Mouse (Mus musculus): ENCODE data around the gene Smim17. TPM values are rescaled to one million over a fixed set of nuclear protein-coding genes. Genes with fewer than 3 reads are reported as not detected.

Gene Smim17
- total and polyA plus RNA-seq, 3 experiments: not detected

GRCm38 (mm10) chr7:6415442-6415787 is 16.9 kb downstream of the Smim17 start:
- in situ Hi-C loops (cut with MboI; ENCODE audit: low pct_ligation_motif_present, low pct_unique_long_range_greater_than_20kb, low sequenced_read_pairs): no loop called here
- Histone ChIP-seq H3K4me3 (replicated peaks in 1 of 3; ENCODE audit: low read depth in 2 of 3, low read length in 2 of 3, poor library complexity in 1 of 3) (no peak overlapping the region), H3K9ac (ENCODE audit: insufficient read depth, low read depth) (no peak overlapping the region), H3K4me2 (ENCODE audit: insufficient read depth, low read depth, poor library complexity, severe bottlenecking) (no peak overlapping the region), H3K79me2 (replicated peaks; ENCODE audit: control insufficient read depth, extremely low read depth, insufficient read depth, poor library complexity, severe bottlenecking) (no peaks in the 10 kb centered on the region), H3K9me3 (replicated peaks; ENCODE audit: low read length) (peaks cover 11% of the 10 kb centered on the region), H3K4me1 (ENCODE audit: control insufficient read depth in 1 of 2, insufficient read depth in 2 of 2) (no peaks in the 10 kb centered on the region), H3K36me3 (replicated peaks in 1 of 2; ENCODE audit: control insufficient read depth in 1 of 2, insufficient read depth in 1 of 2, low read length in 1 of 2) (no peaks in the 10 kb centered on the region), H3K27me3 (replicated peaks) (no peaks in the 10 kb centered on the region), H3K27ac (ENCODE audit: insufficient read depth, low read depth) (no peak overlapping the region)
- TF ChIP-seq CTCF (conservative IDR thresholded peaks at IDR 0.05 in 1 of 2, IDR thresholded peaks at IDR 0.05 in 1 of 2; ENCODE audit: low read depth in 2 of 2, low read length in 2 of 2) (no peak), ETS1 (conservative IDR thresholded peaks at IDR 0.05; ENCODE audit: low read depth, low read length) (no peak), SIN3A (IDR thresholded peaks at IDR 0.05; ENCODE audit: low read length) (no peak), MAX (IDR thresholded peaks at IDR 0.05; ENCODE audit: low read length) (no peak), BHLHE40 (IDR thresholded peaks at IDR 0.05; ENCODE audit: low read depth, low read length) (no peak), TCF12 (IDR thresholded peaks at IDR 0.05; ENCODE audit: low read depth, low read length) (no peak), JUN (IDR thresholded peaks at IDR 0.05; ENCODE audit: insufficient read depth, low read depth, low read length) (no peak), TBP (conservative IDR thresholded peaks at IDR 0.05; ENCODE audit: low read depth, low read length) (no peak), ZNF384 (IDR thresholded peaks at IDR 0.05; ENCODE audit: low read depth, low read length) (no peak), MYC (IDR thresholded peaks at IDR 0.05; ENCODE audit: low read depth, low read length) (no peak), MAZ (IDR thresholded peaks at IDR 0.05; ENCODE audit: low read depth, low read length) (no peak), ZMIZ1 (IDR thresholded peaks at IDR 0.05; ENCODE audit: low read depth, low read length) (no peak), POLR2A (IDR thresholded peaks at IDR 0.05; ENCODE audit: low read depth, low read length) (no peak), RCOR1 (conservative IDR thresholded peaks at IDR 0.05; ENCODE audit: low read depth, low read length) (no peak), MXI1 (IDR thresholded peaks at IDR 0.05; ENCODE audit: low read depth, low read length) (no peak), PAX5 (IDR thresholded peaks at IDR 0.05; ENCODE audit: low read length) (no peak)
- dilution Hi-C loops (cut with MboI; ENCODE audit: extremely low pct_ligation_motif_present, extremely low pct_unique_long_range_greater_than_20kb, low sequenced_read_pairs): no loop called here
- no peak for DNase-seq (ENCODE audit: extremely low read depth)

- dilution Hi-C loops (cut with MboI; ENCODE audit: extremely low pct_ligation_motif_present, extremely low pct_unique_long_range_greater_than_20kb, low sequenced_read_pairs): no loop called here
- in situ Hi-C loops (cut with MboI; ENCODE audit: low pct_ligation_motif_present, low pct_unique_long_range_greater_than_20kb, low sequenced_read_pairs): no loop called here
- Histone ChIP-seq H3K4me2 (ENCODE audit: insufficient read depth, low read depth, poor library complexity, severe bottlenecking) (no peak overlapping the region), H3K9me3 (replicated peaks; ENCODE audit: low read length) (peaks cover 25% of the 10 kb centered on the region), H3K27ac (ENCODE audit: insufficient read depth, low read depth) (no peak overlapping the region), H3K36me3 (replicated peaks in 1 of 2; ENCODE audit: control insufficient read depth in 1 of 2, insufficient read depth in 1 of 2, low read length in 1 of 2) (no peaks in the 10 kb centered on the region), H3K4me3 (replicated peaks in 1 of 3; ENCODE audit: low read depth in 2 of 3, low read length in 2 of 3, poor library complexity in 1 of 3) (no peak overlapping the region), H3K27me3 (replicated peaks) (no peaks in the 10 kb centered on the region), H3K9ac (ENCODE audit: insufficient read depth, low read depth) (no peak overlapping the region), H3K79me2 (replicated peaks; ENCODE audit: control insufficient read depth, extremely low read depth, insufficient read depth, poor library complexity, severe bottlenecking) (no peaks in the 10 kb centered on the region), H3K4me1 (ENCODE audit: control insufficient read depth in 1 of 2, insufficient read depth in 2 of 2) (no peaks in the 10 kb centered on the region)
- no peak for DNase-seq (ENCODE audit: extremely low read depth)
- no peak for TF ChIP-seq TBP (conservative IDR thresholded peaks at IDR 0.05; ENCODE audit: low read depth, low read length)
- no peak for TF ChIP-seq KAT2A (IDR thresholded peaks at IDR 0.05; ENCODE audit: insufficient replicate concordance, low read length)
- TF ChIP-seq ELF1 (IDR thresholded peaks at IDR 0.05; ENCODE audit: low read depth, low read length): no peak
- TF ChIP-seq MAX (IDR thresholded peaks at IDR 0.05; ENCODE audit: low read length): no peak
- TF ChIP-seq CHD1 (IDR thresholded peaks at IDR 0.05; ENCODE audit: low read depth, low read length): no peak
- TF ChIP-seq TCF12 (IDR thresholded peaks at IDR 0.05; ENCODE audit: low read depth, low read length): no peak
- no peak for TF ChIP-seq USF1 (IDR thresholded peaks at IDR 0.05; ENCODE audit: low read depth, low read length)
- TF ChIP-seq POLR2A (IDR thresholded peaks at IDR 0.05; ENCODE audit: low read depth, low read length): no peak
- TF ChIP-seq NELFE (IDR thresholded peaks at IDR 0.05; ENCODE audit: low read depth, low read length): no peak
- no peak for TF ChIP-seq BHLHE40 (IDR thresholded peaks at IDR 0.05; ENCODE audit: low read depth, low read length)
- TF ChIP-seq MAZ (IDR thresholded peaks at IDR 0.05; ENCODE audit: low read depth, low read length): no peak
- TF ChIP-seq RAD21 (IDR thresholded peaks at IDR 0.05; ENCODE audit: low read depth, low read length): no peak
- TF ChIP-seq MAFK (IDR thresholded peaks at IDR 0.05; ENCODE audit: insufficient replicate concordance, low read length): no peak
- TF ChIP-seq EP300 (IDR thresholded peaks at IDR 0.05; ENCODE audit: low read length): no peak
- TF ChIP-seq JUN (IDR thresholded peaks at IDR 0.05; ENCODE audit: insufficient read depth, low read depth, low read length): no peak
- TF ChIP-seq ZC3H11A (IDR thresholded peaks at IDR 0.05; ENCODE audit: low read depth, low read length): no peak
Measured at GRCm38 (mm10) chr7:6419894-6420293, 21.4 kb downstream of the Smim17 start.

Measured in CH12.LX (cell line).